Mouse (Mus musculus) liver, embryonic 12.5 days (tissue): Measurements from ENCODE around the gene Tmem205. TPM values are rescaled to one million over a fixed set of nuclear protein-coding genes. Genes with fewer than 3 reads are reported as not detected.

Source experiments
- ATAC-seq: fragments of 200-750 bp; cut with Nextera tagmentation; 2 replicates; pipeline ENCODE4 v1.8.0; 2017; ENCODE audit warnings: moderate number of reproducible peaks, mild to moderate bottlenecking, moderate library complexity
- H3K27ac ChIP-seq: fragments of 300-500 bp; sonication (generic); 2 replicates; pipeline ENCODE4 v1.5.1; 2016; ENCODE audit warnings: mild to moderate bottlenecking
- H3K27me3 ChIP-seq: fragments of 300-500 bp; sonication (generic); replicated peaks from 2 replicates; pipeline ENCODE4 v1.6.1; 2016; ENCODE audit warnings: mild to moderate bottlenecking, moderate library complexity
- H3K36me3 ChIP-seq: fragments of 300-500 bp; sonication (generic); 2 replicates; pipeline ENCODE4 v1.6.1; 2016; ENCODE audit warnings: mild to moderate bottlenecking, moderate library complexity
- H3K4me1 ChIP-seq: fragments of 300-500 bp; sonication (generic); 2 replicates; pipeline ENCODE4 v1.6.1; 2016
- H3K4me2 ChIP-seq: fragments of 300-500 bp; sonication (generic); 2 replicates; pipeline ENCODE4 v1.6.1; 2016; ENCODE audit warnings: mild to moderate bottlenecking, moderate library complexity
- H3K4me3 ChIP-seq: fragments of 300-500 bp; sonication (generic); 2 replicates; pipeline ENCODE4 v1.5.1; 2016; ENCODE audit warnings: mild to moderate bottlenecking, moderate library complexity
- H3K9ac ChIP-seq: fragments of 300-500 bp; sonication (generic); 2 replicates; pipeline ENCODE4 v1.6.1; 2016; ENCODE audit warnings: mild to moderate bottlenecking, moderate library complexity
- H3K9me3 ChIP-seq: fragments of 300-500 bp; sonication (generic); replicated peaks from 2 replicates; pipeline ENCODE4 v1.6.1; 2016; ENCODE audit warnings: mild to moderate bottlenecking, moderate library complexity
- WGBS: fragments of 180-500 bp; shearing (Covaris S2); methylation state at CpG from one replicate; pipeline ENCODE4 v1.1.7; 2016; ENCODE audit not compliant: insufficient replicate concordance; 5-methylcytosine and 5-hydroxymethylcytosine counted together
- polyA plus RNA-seq: library from polyadenylated mRNA; unstranded; fragments of >200 nt; fragmentation: Nextera tagmentation; extraction: Ambion mirVana; gene quantifications from 2 replicates; pipeline ENCODE4 v1.2.1, GENCODE M21; 2016

Gene Tmem205
- polyA plus RNA-seq, 1 experiment from 2014 or later: 41.8 TPM

GRCm38 (mm10) chr9:21904031-21904430 lies 23.3 kb downstream of the Tmem205 start:
- Histone ChIP-seq H3K9me3 (no peaks in the 10 kb centered on the region), H3K4me3 (no peak overlapping the region), H3K4me2 (no peak overlapping the region), H3K4me1 (peaks cover 6% of the 10 kb centered on the region), H3K9ac (no peak overlapping the region), H3K27ac (no peak overlapping the region), H3K36me3 (no peaks in the 10 kb centered on the region), H3K27me3 (peaks cover 11% of the 10 kb centered on the region)
- no peak for ATAC-seq
- WGBS: 73% methylated on average over 4 of the region's 4 CpGs

- peak overlapping the region; percentile 60 for H3K4me2 ChIP-seq
- peak overlapping the region; percentile 43 for H3K4me3 ChIP-seq
- 11% methylated on average over 10 of the region's 10 CpGs for WGBS
- no peaks in the 10 kb centered on the region for H3K36me3 ChIP-seq
- H3K4me1 ChIP-seq: peaks cover 6% of the 10 kb centered on the region
- no peak overlapping the region for H3K9ac ChIP-seq
- no peaks in the 10 kb centered on the region for H3K9me3 ChIP-seq
- peak; percentile 72 for ATAC-seq
- H3K27ac ChIP-seq: no peak overlapping the region
- peaks cover 17% of the 10 kb centered on the region for H3K27me3 ChIP-seq
Observed at GRCm38 (mm10) chr9:21901223-21901820, 26.0 kb downstream of the Tmem205 start.

GRCm38 (mm10) chr9:21889229-21889628 lies 38.1 kb downstream of the Tmem205 start:
- H3K9me3 ChIP-seq: no peaks in the 10 kb centered on the region
- H3K4me1 ChIP-seq: no peaks in the 10 kb centered on the region
- no peak overlapping the region for H3K9ac ChIP-seq
- H3K27ac ChIP-seq: no peak overlapping the region
- H3K4me3 ChIP-seq: no peak overlapping the region
- H3K27me3 ChIP-seq: peaks cover 3% of the 10 kb centered on the region; the same call in 1 of the 2 replicates
- WGBS: 54% methylated on average over 3 of the region's 3 CpGs
- H3K36me3 ChIP-seq: no peaks in the 10 kb centered on the region
- ATAC-seq: no peak
- no peak overlapping the region for H3K4me2 ChIP-seq

- no peak overlapping the region for H3K4me2 ChIP-seq
- H3K4me3 ChIP-seq: no peak overlapping the region
- peaks cover 14% of the 10 kb centered on the region for H3K27me3 ChIP-seq
- no peak overlapping the region for H3K9ac ChIP-seq
- H3K4me1 ChIP-seq: no peaks in the 10 kb centered on the region
- H3K36me3 ChIP-seq: no peaks in the 10 kb centered on the region
- H3K9me3 ChIP-seq: no peaks in the 10 kb centered on the region; the same call in 1 of the 2 replicates
- WGBS: 46% methylated on average over 3 of the region's 3 CpGs
- ATAC-seq: no peak
- H3K27ac ChIP-seq: no peak overlapping the region
Observed at GRCm38 (mm10) chr9:21876601-21877000, 50.8 kb downstream of the Tmem205 start.

GRCm38 (mm10) chr9:21872204-21872603 lies 55.2 kb downstream of the Tmem205 start:
- H3K4me2 ChIP-seq: no peak overlapping the region
- H3K4me3 ChIP-seq: no peak overlapping the region
- H3K27me3 ChIP-seq: peaks cover 19% of the 10 kb centered on the region
- no peak overlapping the region for H3K27ac ChIP-seq
- no peaks in the 10 kb centered on the region for H3K4me1 ChIP-seq
- no peaks in the 10 kb centered on the region for H3K9me3 ChIP-seq
- H3K36me3 ChIP-seq: no peaks in the 10 kb centered on the region
- no peak for ATAC-seq
- H3K9ac ChIP-seq: no peak overlapping the region
- WGBS: 44% methylated on average over 4 of the region's 4 CpGs

Other genes starting within 250 kb of the Tmem205 start
- gene Ldlr, start 204.1 kb downstream of the Tmem205 start, polyA plus RNA-seq: 31.1 and 32.9 TPM in 2 replicates
- gene Spc24, start 167.3 kb downstream of the Tmem205 start, polyA plus RNA-seq: 112 and 114 TPM in 2 replicates
- 5.0 and 5.5 TPM in 2 replicates for gene Kank2, start 128.8 kb downstream of the Tmem205 start, polyA plus RNA-seq
- 13.4 and 14.1 TPM in 2 replicates for gene Angptl8, start 92.0 kb downstream of the Tmem205 start, polyA plus RNA-seq
- gene Dock6, start 74.9 kb downstream of the Tmem205 start, polyA plus RNA-seq: 8.4 and 8.7 TPM in 2 replicates
- 6.5 TPM in 2 replicates for gene Rab3d, start 9.4 kb downstream of the Tmem205 start, polyA plus RNA-seq
- gene Ccdc159, start 85 bp downstream of the Tmem205 start, polyA plus RNA-seq: 1.3 and 2.2 TPM in 2 replicates
- 2.3 and 3.1 TPM in 2 replicates for gene Plppr2, start 9.5 kb upstream of the Tmem205 start, polyA plus RNA-seq
- 2.8 and 3.0 TPM in 2 replicates for gene Swsap1, start 28.2 kb upstream of the Tmem205 start, polyA plus RNA-seq
- 155 and 158 TPM in 2 replicates for gene Epor, start 36.0 kb upstream of the Tmem205 start, polyA plus RNA-seq
- 0.20 and 0.46 TPM in 2 replicates for gene Rgl3, start 61.9 kb upstream of the Tmem205 start, polyA plus RNA-seq
- gene Ccdc151, start 75.1 kb upstream of the Tmem205 start, polyA plus RNA-seq: 0.12 TPM in 1 of 2 replicates, not detected in the other
- 65.0 and 68.5 TPM in 2 replicates for gene Prkcsh, start 75.2 kb upstream of the Tmem205 start, polyA plus RNA-seq
- 0.02 TPM in 1 of 2 replicates, not detected in the other for gene Elavl3, start 124.5 kb upstream of the Tmem205 start, polyA plus RNA-seq
- not detected in 2 replicates for gene Gm49318, start 143.7 kb upstream of the Tmem205 start, polyA plus RNA-seq
- gene Zfp653, start 143.8 kb upstream of the Tmem205 start, polyA plus RNA-seq: 5.7 and 6.6 TPM in 2 replicates
- 36.9 and 40.6 TPM in 2 replicates for gene Ecsit, start 157.9 kb upstream of the Tmem205 start, polyA plus RNA-seq
- 0.80 and 0.81 TPM in 2 replicates for gene Cnn1, start 171.7 kb upstream of the Tmem205 start, polyA plus RNA-seq
- 103 and 113 TPM in 2 replicates for gene Elof1, start 189.6 kb upstream of the Tmem205 start, polyA plus RNA-seq
- gene Acp5, start 208.2 kb upstream of the Tmem205 start, polyA plus RNA-seq: 176 and 179 TPM in 2 replicates
- gene Pigyl, start 229.3 kb upstream of the Tmem205 start, polyA plus RNA-seq: 41.1 and 46.3 TPM in 2 replicates